Mouse (Mus musculus): ENCODE results near the gene Wee1. TPM values are rescaled to one million over a fixed set of nuclear protein-coding genes. Genes with fewer than 3 reads are reported as not detected.

The Wee1 gene
- total and polyA plus RNA-seq, 2 experiments: 0.40 to 5.3 TPM

DNA sequence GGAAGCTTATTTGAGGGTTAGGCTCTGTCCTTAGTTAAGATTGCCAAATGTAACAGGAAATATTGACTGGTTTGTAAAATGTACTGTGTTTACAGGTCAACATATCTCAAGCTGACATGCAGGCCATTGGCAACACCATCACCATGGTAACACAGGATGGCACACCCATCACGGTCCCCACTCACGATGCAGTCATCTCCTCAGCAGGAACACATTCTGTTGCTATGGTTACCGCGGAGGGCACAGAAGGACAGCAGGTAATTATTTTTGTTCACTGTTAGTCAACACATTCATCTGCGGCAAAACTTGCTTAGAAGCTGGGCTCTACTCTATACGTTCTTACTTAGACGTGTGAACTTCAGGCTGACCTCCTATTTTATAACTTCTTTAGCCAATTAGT, 30.2 kb upstream of the Wee1 start:
- H3K79me2 ChIP-seq (ENCODE audit: control insufficient read depth, insufficient read depth, low read length): no peaks in the 10 kb centered on the region
- peaks cover 51% of the 10 kb centered on the region for H3K36me3 ChIP-seq (ENCODE audit: control insufficient read depth, insufficient read depth, low read length)
- TF ChIP-seq CTCF (IDR thresholded peaks at IDR 0.05; ENCODE audit: low read depth, low read length) (no peak), POLR2A (IDR thresholded peaks at IDR 0.05; ENCODE audit: extremely low read depth, insufficient read depth, low read length) (no peak)
- no peak overlapping the region for H3K27ac ChIP-seq (replicated peaks; ENCODE audit: insufficient read depth, low read depth, low read length)
- peak; percentile 14 for DNase-seq (ENCODE audit: extremely low read depth, low read depth, low spot score)
- H3K4me1 ChIP-seq (ENCODE audit: control insufficient read depth, insufficient read depth, low read length): peaks cover 6% of the 10 kb centered on the region
- 82% methylated on average over 7 of the region's 7 CpGs for WGBS
- no peaks in the 10 kb centered on the region for H3K27me3 ChIP-seq (ENCODE audit: control insufficient read depth, insufficient read depth, low read length)
- no peak overlapping the region for H3K4me3 ChIP-seq (ENCODE audit: insufficient read depth, low read depth, low read length)
- H3K9ac ChIP-seq (ENCODE audit: low read depth, low read length): no peak overlapping the region

DNA sequence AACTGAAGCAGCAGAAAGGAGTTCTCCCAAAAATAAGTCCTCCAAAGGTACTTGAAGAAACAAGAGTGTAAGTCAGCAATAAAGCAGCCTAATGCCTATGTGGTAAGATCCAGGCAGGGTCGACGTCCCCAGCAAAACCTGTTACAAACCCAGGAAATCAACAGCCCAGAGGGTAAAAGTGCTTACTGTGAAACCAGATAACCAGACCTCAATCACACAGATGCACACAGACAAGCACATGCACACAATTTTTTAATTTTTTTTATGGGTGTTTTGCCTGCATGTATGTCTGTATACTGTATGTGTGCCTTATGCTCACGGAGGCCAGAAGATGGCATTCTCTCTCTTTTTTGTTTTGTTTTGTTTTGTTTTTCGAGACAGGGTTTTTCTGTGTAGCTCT, 25.5 kb upstream of the Wee1 start:
- H3K36me3 ChIP-seq (ENCODE audit: control insufficient read depth, insufficient read depth, low read length): peaks cover 39% of the 10 kb centered on the region

DNA sequence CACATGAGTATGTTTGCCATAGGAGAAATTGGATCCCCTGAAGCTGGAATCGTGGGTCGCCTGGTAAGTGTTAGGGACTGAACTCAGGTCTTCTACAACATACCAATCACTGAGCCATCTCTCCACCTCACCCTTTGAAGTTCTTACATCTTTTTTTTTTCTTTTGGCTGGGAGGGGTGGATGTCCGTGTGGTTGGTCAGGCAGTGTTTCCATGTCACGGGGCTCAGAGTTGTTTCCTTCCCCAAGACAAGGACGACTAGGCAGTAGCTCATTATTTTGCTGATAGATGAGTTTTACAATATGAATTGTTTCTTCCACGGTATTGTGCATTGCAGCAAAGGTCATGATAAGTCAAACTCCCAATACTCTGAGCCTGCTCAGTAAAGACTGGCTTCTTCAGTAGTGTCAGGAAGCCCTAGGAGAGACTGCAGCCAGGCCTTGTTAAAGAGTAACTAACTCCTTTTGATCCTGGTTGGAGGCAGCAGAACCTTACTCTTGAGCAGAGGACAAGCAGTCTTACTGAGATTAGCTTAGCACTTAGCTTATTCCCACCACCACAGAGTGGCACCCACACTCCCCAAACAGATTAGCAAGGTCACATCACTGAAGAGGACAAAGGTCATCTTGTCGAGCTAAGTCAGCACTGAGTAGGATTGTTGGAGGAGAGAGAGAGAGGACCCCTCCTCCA, 24.6 kb upstream of the Wee1 start:
- H3K27ac ChIP-seq (replicated peaks; ENCODE audit: insufficient read depth, low read depth, low read length): peak overlapping the region; percentile 67
- H3K27me3 ChIP-seq (ENCODE audit: control insufficient read depth, insufficient read depth, low read length): no peaks in the 10 kb centered on the region
- peak overlapping the region; percentile 66 for H3K9ac ChIP-seq (ENCODE audit: low read depth, low read length)
- peaks cover 33% of the 10 kb centered on the region for H3K36me3 ChIP-seq (ENCODE audit: control insufficient read depth, insufficient read depth, low read length)
- peak; percentile 90 for DNase-seq (ENCODE audit: extremely low read depth, low read depth, low spot score)
- no peaks in the 10 kb centered on the region for H3K79me2 ChIP-seq (ENCODE audit: control insufficient read depth, insufficient read depth, low read length)
- no peak for TF ChIP-seq CTCF (IDR thresholded peaks at IDR 0.05; ENCODE audit: low read depth, low read length)
- WGBS: 30% methylated on average over 7 of the region's 7 CpGs
- H3K4me3 ChIP-seq (ENCODE audit: insufficient read depth, low read depth, low read length): no peak overlapping the region
- peaks cover 12% of the 10 kb centered on the region for H3K4me1 ChIP-seq (ENCODE audit: control insufficient read depth, insufficient read depth, low read length)

More for the DNA sequence above, 25.5 kb upstream of the Wee1 start:
- DNase-seq (ENCODE audit: extremely low read depth, low read depth, low spot score): no peak
- no peaks in the 10 kb centered on the region for H3K27me3 ChIP-seq (ENCODE audit: control insufficient read depth, insufficient read depth, low read length)
- no peak overlapping the region for H3K9ac ChIP-seq (ENCODE audit: low read depth, low read length)
- peaks cover 12% of the 10 kb centered on the region for H3K4me1 ChIP-seq (ENCODE audit: control insufficient read depth, insufficient read depth, low read length)
- H3K4me3 ChIP-seq (ENCODE audit: insufficient read depth, low read depth, low read length): no peak overlapping the region
- peak overlapping the region; percentile 67; the same call in 1 of the 2 replicates for H3K27ac ChIP-seq (replicated peaks; ENCODE audit: insufficient read depth, low read depth, low read length)
- TF ChIP-seq POLR2A (IDR thresholded peaks at IDR 0.05; ENCODE audit: extremely low read depth, insufficient read depth, low read length) (no peak), CTCF (IDR thresholded peaks at IDR 0.05; ENCODE audit: low read depth, low read length) (no peak)
- WGBS: 56% methylated on average over 4 of the region's 4 CpGs
- H3K79me2 ChIP-seq (ENCODE audit: control insufficient read depth, insufficient read depth, low read length): no peaks in the 10 kb centered on the region

DNA sequence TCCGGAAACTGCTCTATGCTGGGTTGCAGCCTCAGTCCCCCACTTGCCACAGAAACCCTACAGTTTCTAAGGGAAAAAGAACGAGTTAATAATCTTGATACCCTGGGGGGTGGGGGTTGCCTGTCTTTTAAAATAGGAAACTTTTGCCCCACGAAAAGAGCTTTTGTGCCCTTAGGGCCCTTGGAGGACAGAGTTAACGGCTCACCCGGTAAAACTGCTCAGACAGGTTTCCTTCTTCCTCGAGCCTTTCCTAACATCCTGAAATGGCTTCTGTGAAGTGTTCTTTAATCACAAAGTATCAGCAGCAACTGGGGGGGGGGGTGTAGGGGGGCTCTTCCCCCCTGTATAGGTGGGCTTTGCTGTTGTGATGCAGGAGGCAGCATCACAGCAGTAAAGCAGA, 21.0 kb upstream of the Wee1 start:
- Histone ChIP-seq H3K4me3 (ENCODE audit: insufficient read depth, low read depth, low read length) (no peak overlapping the region), H3K79me2 (ENCODE audit: control insufficient read depth, insufficient read depth, low read length) (no peaks in the 10 kb centered on the region), H3K36me3 (ENCODE audit: control insufficient read depth, insufficient read depth, low read length) (peaks cover 3% of the 10 kb centered on the region; the same call in 1 of the 2 replicates), H3K4me1 (ENCODE audit: control insufficient read depth, insufficient read depth, low read length) (peaks cover 16% of the 10 kb centered on the region), H3K9ac (ENCODE audit: low read depth, low read length) (no peak overlapping the region), H3K27me3 (ENCODE audit: control insufficient read depth, insufficient read depth, low read length) (no peaks in the 10 kb centered on the region), H3K27ac (replicated peaks; ENCODE audit: insufficient read depth, low read depth, low read length) (no peak overlapping the region)
- 77% methylated on average over 6 of the region's 6 CpGs for WGBS
- TF ChIP-seq POLR2A (IDR thresholded peaks at IDR 0.05; ENCODE audit: extremely low read depth, insufficient read depth, low read length) (no peak), CTCF (IDR thresholded peaks at IDR 0.05; ENCODE audit: low read depth, low read length) (no peak)
- DNase-seq (ENCODE audit: extremely low read depth, low read depth, low spot score): no peak

- peaks cover 1% of the 10 kb centered on the region; the same call in 1 of the 2 replicates for H3K36me3 ChIP-seq (ENCODE audit: control insufficient read depth, insufficient read depth, low read length)
- H3K4me3 ChIP-seq (ENCODE audit: insufficient read depth, low read depth, low read length): no peak overlapping the region
- no peak for DNase-seq (ENCODE audit: extremely low read depth, low read depth, low spot score)
- H3K9ac ChIP-seq (ENCODE audit: low read depth, low read length): no peak overlapping the region
- peaks cover 16% of the 10 kb centered on the region for H3K4me1 ChIP-seq (ENCODE audit: control insufficient read depth, insufficient read depth, low read length)
- H3K79me2 ChIP-seq (ENCODE audit: control insufficient read depth, insufficient read depth, low read length): no peaks in the 10 kb centered on the region
- no peak overlapping the region for H3K27ac ChIP-seq (replicated peaks; ENCODE audit: insufficient read depth, low read depth, low read length)
- WGBS: 95% methylated on average over 5 of the region's 5 CpGs
- H3K27me3 ChIP-seq (ENCODE audit: control insufficient read depth, insufficient read depth, low read length): no peaks in the 10 kb centered on the region
- TF ChIP-seq POLR2A (IDR thresholded peaks at IDR 0.05; ENCODE audit: extremely low read depth, insufficient read depth, low read length) (no peak), CTCF (IDR thresholded peaks at IDR 0.05; ENCODE audit: low read depth, low read length) (no peak)
Observed at GRCm38 (mm10) chr7:110101266-110101665, 20.6 kb upstream of the Wee1 start.

- WGBS: 73% methylated on average over 5 of the region's 5 CpGs
- Histone ChIP-seq H3K27ac (replicated peaks; ENCODE audit: insufficient read depth, low read depth, low read length) (peak overlapping the region; percentile 71), H3K79me2 (ENCODE audit: control insufficient read depth, insufficient read depth, low read length) (no peaks in the 10 kb centered on the region), H3K4me3 (ENCODE audit: insufficient read depth, low read depth, low read length) (no peak overlapping the region), H3K4me1 (ENCODE audit: control insufficient read depth, insufficient read depth, low read length) (peaks cover 6% of the 10 kb centered on the region), H3K27me3 (ENCODE audit: control insufficient read depth, insufficient read depth, low read length) (no peaks in the 10 kb centered on the region), H3K36me3 (ENCODE audit: control insufficient read depth, insufficient read depth, low read length) (no peaks in the 10 kb centered on the region), H3K9ac (ENCODE audit: low read depth, low read length) (no peak overlapping the region)
- DNase-seq (ENCODE audit: extremely low read depth, low read depth, low spot score): peak; percentile 82
- TF ChIP-seq CTCF (IDR thresholded peaks at IDR 0.05; ENCODE audit: low read depth, low read length) (no peak), POLR2A (IDR thresholded peaks at IDR 0.05; ENCODE audit: extremely low read depth, insufficient read depth, low read length) (no peak)
Observed at GRCm38 (mm10) chr7:110105041-110105440, 16.8 kb upstream of the Wee1 start.
